Mouse (Mus musculus): ENCODE measurements around the gene Plcl1.

GRCm38 (mm10) chr1:55363586-55363985 lies 42.1 kb upstream of the Plcl1 start:
- TF ChIP-seq GATA1 (IDR thresholded peaks at IDR 0.05; ENCODE audit: low read depth, low read length) (no peak), ZC3H11A (IDR thresholded peaks at IDR 0.05; ENCODE audit: low read depth, low read length) (no peak), TCF12 (IDR thresholded peaks at IDR 0.05; ENCODE audit: low read depth, low read length) (no peak), MAX (IDR thresholded peaks at IDR 0.05; ENCODE audit: low read length) (no peak), UBTF (IDR thresholded peaks at IDR 0.05; ENCODE audit: borderline replicate concordance, insufficient read depth, low read depth, low read length) (no peak), CTCF (IDR thresholded peaks at IDR 0.05 in 2 of 3, conservative IDR thresholded peaks at IDR 0.05 in 1 of 3; ENCODE audit: control insufficient read depth in 1 of 3, insufficient read depth in 1 of 3, low read depth in 2 of 3, low read length in 3 of 3, poor library complexity in 1 of 3, severe bottlenecking in 1 of 3) (no peak), TAL1 (IDR thresholded peaks at IDR 0.05; ENCODE audit: low read length) (no peak), MEF2A (IDR thresholded peaks at IDR 0.05; ENCODE audit: extremely low read depth, insufficient replicate concordance, low read depth, low read length, poor library complexity, severe bottlenecking) (no peak), POLR2AphosphoS2 (IDR thresholded peaks at IDR 0.05; ENCODE audit: low read length) (no peak)

Measured in MEL (cell line).